In the genomic region with DNA sequence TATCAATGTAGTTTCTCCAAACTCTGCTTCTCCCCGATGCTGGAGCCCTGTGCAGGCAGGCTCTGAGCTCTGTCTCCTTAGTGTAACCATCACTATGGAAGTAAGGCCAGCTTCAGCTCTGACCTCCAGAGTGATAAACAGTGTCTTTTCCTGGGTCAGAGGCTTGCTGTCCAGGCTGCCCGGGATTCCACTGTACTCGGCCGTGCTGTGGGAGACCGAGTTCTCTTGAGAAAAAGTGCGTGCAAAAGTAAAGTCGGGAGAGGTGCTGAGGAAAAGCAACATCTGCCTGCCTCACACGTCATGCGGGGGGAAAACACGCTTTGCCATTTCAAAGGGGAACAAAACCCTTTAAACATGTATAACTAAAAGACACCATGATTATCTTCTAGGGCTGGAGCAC, we compare ENCODE assay signal across 22 mouse cellular contexts.
A peak's percentile ranks its signal among the peaks of the same experiment; 100 is the strongest.
DNase-seq lines count a peak whose midpoint lies in the region; ATAC-seq and TF ChIP-seq lines count a peak whose summit lies in the region.
"Had no signal": no experiment of that assay in that cellular context is flagged by ENCODE, and none has a peak within 500 bp of the region (broad histone marks: within the 10 kb centered on the region; RNA-seq: fewer than 3 reads in every experiment).

No protein-coding gene starts in this region.

- 33% methylated on average over 10 of the region's 10 CpGs for WGBS in lung, embryonic 14.5 days
- 38% methylated on average over 10 of the region's 10 CpGs for WGBS in lung, embryonic 16.5 days

- peak; percentile 74 for ATAC-seq in lung, embryonic 14.5 days (ENCODE audit: insufficient read depth)
- ATAC-seq in lung, embryonic 16.5 days (ENCODE audit: low read depth) = peak; percentile 56
- ATAC-seq: forebrain, embryonic 14.5 days had no signal

- H3K27me3 ChIP-seq in lung, embryonic 14.5 days (ENCODE audit: insufficient read depth, low read length) = no peaks in the 10 kb centered on the region
- no peaks in the 10 kb centered on the region for H3K27me3 ChIP-seq in lung, embryonic 16.5 days (ENCODE audit: control insufficient read depth, insufficient read depth, low read depth, low read length)
- H3K27me3 ChIP-seq: embryonic facial prominence, embryonic 13.5 days; embryonic facial prominence, embryonic 15.5 days; forebrain, embryonic 12.5 days had no signal

- peak; percentile 74 for DNase-seq in lung, embryonic 14.5 days
- no peak for DNase-seq in lung, postnatal 10 days
- DNase-seq in lung, adult 18-20 months = no peak
- peak; percentile 13 for DNase-seq in lung, postnatal 36 days
- no peak for DNase-seq in lung, postnatal 25 days (ENCODE audit: low spot score)
- DNase-seq: adrenal gland, adult 2 months; adrenal gland, postnatal 10 days; adrenal gland, postnatal 25 days; cerebellum, adult 11 months; cerebellum, adult 18-20 months; cerebellum, adult 8-10 months; cerebellum, adult 9-11 months; cerebellum, postnatal 14 days; cerebellum, postnatal 36 days; embryo, embryonic 11 days had no signal

- no peaks in the 10 kb centered on the region for H3K4me1 ChIP-seq in lung, embryonic 14.5 days (ENCODE audit: insufficient read depth)
- no peaks in the 10 kb centered on the region for H3K4me1 ChIP-seq in lung, embryonic 16.5 days (replicated peaks; ENCODE audit: control insufficient read depth, insufficient read depth, low read length)
- H3K4me1 ChIP-seq: embryonic facial prominence, embryonic 13.5 days; embryonic facial prominence, embryonic 15.5 days; forebrain, embryonic 10.5 days; forebrain, embryonic 12.5 days had no signal

- H3K9ac ChIP-seq in lung, embryonic 14.5 days = no peak overlapping the region
- no peak overlapping the region for H3K9ac ChIP-seq in lung, embryonic 16.5 days (ENCODE audit: low read length)
- H3K9ac ChIP-seq: embryonic facial prominence, embryonic 13.5 days; embryonic facial prominence, embryonic 15.5 days; forebrain, embryonic 12.5 days had no signal

- no peak overlapping the region for H3K4me3 ChIP-seq in lung, embryonic 14.5 days (ENCODE audit: low read depth, low read length)
- H3K4me3 ChIP-seq in lung, embryonic 16.5 days (ENCODE audit: low read length) = no peak overlapping the region
- H3K4me3 ChIP-seq: embryonic facial prominence, embryonic 13.5 days; embryonic facial prominence, embryonic 15.5 days; erythroblast, embryonic 14.5 days; forebrain, embryonic 10.5 days; forebrain, embryonic 12.5 days had no signal

- H3K27ac ChIP-seq in lung, embryonic 14.5 days (ENCODE audit: low read depth) = no peak overlapping the region
- H3K27ac ChIP-seq in lung, embryonic 16.5 days (ENCODE audit: low read length) = no peak overlapping the region
- H3K27ac ChIP-seq: embryonic facial prominence, embryonic 13.5 days; embryonic facial prominence, embryonic 15.5 days; forebrain, embryonic 10.5 days; forebrain, embryonic 12.5 days had no signal

- H3K9me3 ChIP-seq in lung, embryonic 14.5 days (ENCODE audit: low read depth, low read length) = no peaks in the 10 kb centered on the region
- H3K9me3 ChIP-seq in lung, embryonic 16.5 days (ENCODE audit: control insufficient read depth, low read length) = no peaks in the 10 kb centered on the region
- H3K9me3 ChIP-seq: embryonic facial prominence, embryonic 13.5 days; embryonic facial prominence, embryonic 15.5 days; forebrain, embryonic 10.5 days; forebrain, embryonic 12.5 days had no signal

- TF ChIP-seq CTCF in lung, embryonic 14.5 days (IDR thresholded peaks at IDR 0.05; ENCODE audit: low read depth) = no peak

- H3K4me2 ChIP-seq in lung, embryonic 14.5 days = no peak overlapping the region
- no peak overlapping the region for H3K4me2 ChIP-seq in lung, embryonic 16.5 days (ENCODE audit: low read depth, low read length)
- H3K4me2 ChIP-seq: embryonic facial prominence, embryonic 13.5 days; embryonic facial prominence, embryonic 15.5 days; forebrain, embryonic 12.5 days had no signal

- no peaks in the 10 kb centered on the region for H3K36me3 ChIP-seq in lung, embryonic 14.5 days (ENCODE audit: insufficient read depth)
- no peaks in the 10 kb centered on the region for H3K36me3 ChIP-seq in lung, embryonic 16.5 days (ENCODE audit: control insufficient read depth, insufficient read depth, low read length)
- H3K36me3 ChIP-seq: embryonic facial prominence, embryonic 13.5 days; embryonic facial prominence, embryonic 15.5 days; forebrain, embryonic 10.5 days; forebrain, embryonic 12.5 days had no signal

Comparison
In these comparisons a context has a peak if more than half of its experiments do, and no peak if none do; other contexts are left out.
1. DNase-seq: peak in lung, embryonic 14.5 days (single experiment) and lung, postnatal 36 days (single experiment); none in lung, postnatal 10 days (single experiment), lung, adult 18-20 months (0 of 2) and lung, postnatal 25 days (single experiment).